Mouse (Mus musculus): ENCODE data around the gene Sec11a.

The Sec11a gene

DNA sequence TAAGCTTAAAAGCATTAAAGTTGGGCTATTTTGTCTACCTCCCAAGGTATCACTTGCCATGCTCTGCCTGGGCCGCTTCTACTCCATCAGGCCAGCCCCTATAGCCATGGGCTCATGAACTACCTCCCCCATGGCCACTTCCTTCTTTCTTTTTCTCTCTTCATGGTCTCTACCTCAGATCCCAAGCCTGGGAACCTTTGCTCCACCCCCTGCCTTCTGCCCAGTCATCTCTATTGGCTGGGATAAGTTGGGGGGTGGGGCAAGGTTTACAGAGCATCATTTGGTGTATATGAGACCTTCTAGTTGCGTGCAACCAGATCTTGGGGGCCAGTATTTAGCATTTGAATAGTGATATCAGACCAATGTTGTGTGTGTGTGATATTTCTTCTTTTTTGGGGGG lies 85.1 kb downstream of the Sec11a start:
- in situ Hi-C loops (cut with MboI, MseI): no loop called here

DNA sequence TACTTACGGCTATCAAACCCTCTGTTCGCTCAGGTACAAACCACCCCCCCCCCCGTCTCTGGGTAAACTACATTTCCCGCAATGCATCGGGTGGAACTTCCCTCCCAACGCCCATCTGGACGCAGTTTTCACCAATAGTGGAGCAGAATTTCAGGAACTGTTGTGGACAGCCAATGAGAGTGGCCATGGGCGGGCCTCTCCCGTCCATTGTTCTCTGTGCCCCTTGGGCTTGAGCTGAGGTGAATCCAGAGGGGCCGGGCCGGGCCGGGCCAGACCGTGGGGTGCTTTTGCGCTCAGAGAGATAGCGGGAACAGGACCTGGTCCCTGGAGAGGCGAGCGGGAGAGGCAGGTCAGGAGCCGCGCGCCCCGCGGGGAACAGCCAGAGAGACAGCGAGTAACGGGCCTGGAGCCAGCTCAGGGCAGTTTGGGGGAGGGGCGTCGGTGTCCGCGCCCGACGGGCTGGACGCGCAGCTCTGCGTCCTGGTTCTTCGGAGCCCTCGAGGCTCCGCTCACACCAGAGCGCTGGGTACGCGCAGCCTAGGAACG lies 86.8 kb downstream of the Sec11a start, which contains the start of gene Zscan2:
Zscan2 (plus strand) TSS at position 192 of the 546 bp plus-strand sequence.
- in situ Hi-C loops (cut with MboI, MseI): no loop called here

DNA sequence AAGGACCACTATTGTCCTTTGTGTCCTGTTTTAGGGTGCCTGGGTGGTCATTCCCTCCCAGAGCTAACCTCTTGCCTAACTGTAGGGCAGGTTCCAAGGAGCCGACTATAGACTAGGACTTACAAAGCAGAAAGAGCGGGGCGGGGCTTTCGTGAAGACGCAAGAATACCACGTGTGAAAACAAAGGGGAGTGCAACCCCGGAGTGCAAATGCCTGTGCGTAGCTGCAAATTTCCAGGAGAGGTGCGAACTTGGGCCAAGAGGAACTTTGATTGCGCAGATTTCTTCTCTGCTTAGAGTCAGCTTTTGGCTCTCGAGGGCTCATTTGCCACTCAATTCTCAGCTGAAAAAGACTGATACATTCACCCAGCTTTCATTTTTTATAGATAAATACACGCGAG lies 87.4 kb downstream of the Sec11a start:
- in situ Hi-C loops (cut with MboI, MseI): no loop called here

GRCm38 (mm10) chr7:80857181-80857580 lies 90.4 kb downstream of the Sec11a start:
- in situ Hi-C loops (cut with MboI, MseI): no loop called here

- in situ Hi-C loops (cut with MboI, MseI): no loop called here
Observed at GRCm38 (mm10) chr7:80855316-80855715, 92.3 kb downstream of the Sec11a start.
